Mouse (Mus musculus) small intestine, adult 2 months (tissue): ENCODE measurements around the gene Hbb-bs.

Source experiments
- CTCF ChIP-seq: fragments of 200-500 bp; IDR thresholded peaks from 2 replicates; pipeline ENCODE4 v1.5.1; 2012; ENCODE audit warnings: low read depth, mild to moderate bottlenecking, control low read depth, inconsistent platforms, low read length, moderate library complexity, mixed read lengths; ENCODE audit not compliant: insufficient replicate concordance, insufficient read length; ENCODE audit errors: extremely low read depth
- POLR2A ChIP-seq: fragments of 200-500 bp; IDR thresholded peaks from 2 replicates; pipeline ENCODE4 v1.6.1; 2012; ENCODE audit warnings: low read depth, mild to moderate bottlenecking, control low read depth, inconsistent platforms, low read length, moderate library complexity

GRCm38 (mm10) chr7:103844525-103845325 is 16.8 kb upstream of the Hbb-bs start:
- no peak for TF ChIP-seq CTCF
- no peak for TF ChIP-seq POLR2A
